Mouse (Mus musculus) thymus, adult 2 months (tissue): Measurements from ENCODE around the gene Gm6217. TPM values are rescaled to one million over a fixed set of nuclear protein-coding genes. Genes with fewer than 3 reads are reported as not detected.
"Not testable (repeated sequence)": the region's sequence is repeated elsewhere in the genome, so short reads cannot be mapped to it uniquely, and the experiment has no call there.

Source experiments
- DNase-seq: peaks from one replicate; pipeline ENCODE4 v3.0.0; 2021
- H3K27ac ChIP-seq: fragments of 200-500 bp; 2 replicates; pipeline ENCODE4 v1.5.1; 2012; ENCODE audit warnings: low read length, control low read depth; ENCODE audit not compliant: control insufficient read depth, insufficient read depth
- H3K27me3 ChIP-seq: fragments of 200-500 bp; 2 replicates; pipeline ENCODE4 v1.6.1; 2012; ENCODE audit warnings: mild to moderate bottlenecking, low read length, moderate library complexity, mixed read lengths; ENCODE audit not compliant: control insufficient read depth, insufficient read depth
- H3K36me3 ChIP-seq: fragments of 200-500 bp; 2 replicates; pipeline ENCODE4 v1.6.1; 2012; ENCODE audit warnings: mild to moderate bottlenecking, low read length, moderate library complexity; ENCODE audit not compliant: control insufficient read depth, insufficient read depth
- H3K4me1 ChIP-seq: fragments of 200-500 bp; replicated peaks from 2 replicates; pipeline ENCODE4 v1.6.1; 2012; ENCODE audit warnings: low read length; ENCODE audit not compliant: control insufficient read depth, insufficient read depth
- H3K4me3 ChIP-seq: fragments of 200-500 bp; 2 replicates; pipeline ENCODE4 v1.5.1; 2012; ENCODE audit warnings: mild to moderate bottlenecking, low read length, control low read depth, moderate library complexity; ENCODE audit not compliant: control insufficient read depth, insufficient read depth
- CTCF ChIP-seq: fragments of 200-500 bp; IDR thresholded peaks from 2 replicates; pipeline ENCODE4 v1.5.1; 2012; ENCODE audit warnings: mild to moderate bottlenecking, control low read depth, low read length, moderate library complexity, borderline replicate concordance; ENCODE audit not compliant: control insufficient read depth, poor library complexity, insufficient read depth; ENCODE audit errors: extremely low read depth
- POLR2A ChIP-seq: fragments of 200-500 bp; IDR thresholded peaks from 2 replicates; pipeline ENCODE4 v1.6.1; 2012; ENCODE audit warnings: mild to moderate bottlenecking, low read length, control low read depth, moderate library complexity; ENCODE audit not compliant: control insufficient read depth, poor library complexity, insufficient read depth; ENCODE audit errors: extremely low read depth
- WGBS: fragments of 180-500 bp; shearing (Covaris S2); methylation state at CpG from one replicate; pipeline ENCODE4 v1.1.7; 2018; 5-methylcytosine and 5-hydroxymethylcytosine counted together
- polyA plus RNA-seq: library from polyadenylated mRNA; depleted of rRNA; stranded (reverse); fragments of >200 nt; gene quantifications from 2 replicates; pipeline ENCODE4 v1.2.3, GENCODE M21; 2012; rRNA removed

Gene Gm6217
- not detected in 2 replicates for polyA plus RNA-seq

DNA sequence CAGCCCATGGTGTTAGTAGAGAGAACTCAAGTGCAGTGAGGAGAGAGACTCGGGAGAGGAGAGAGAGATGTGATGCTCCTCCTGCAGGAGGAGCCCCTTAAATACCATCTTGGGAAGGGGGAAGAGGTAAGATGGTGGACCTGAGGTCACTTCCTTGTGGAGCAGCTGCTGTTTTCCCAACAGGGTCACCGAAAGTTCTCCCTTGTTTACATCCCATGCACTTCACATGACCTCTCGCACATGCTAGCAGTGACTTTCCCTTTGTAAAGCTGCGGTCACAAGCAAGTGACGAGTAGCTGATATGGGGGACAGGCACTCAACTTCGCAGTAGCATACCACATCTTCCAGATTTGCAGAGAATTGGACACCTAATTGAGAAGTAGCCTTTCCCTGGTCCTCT, at the start of gene Gm6217:
Gene Gm6217 (minus strand): TSS at position 74 of the 400 bp plus-strand sequence.
- not testable (repeated sequence) for DNase-seq, H3K36me3 ChIP-seq, H3K27me3 ChIP-seq, H3K27ac ChIP-seq, H3K4me3 ChIP-seq, H3K4me1 ChIP-seq
- WGBS: no CpG with 5 or more reads among the region's 6 CpGs

GRCm38 (mm10) chr1:82977840-82978239, 46.6 kb upstream of the Gm6217 start:
- DNase-seq: no peak
- Histone ChIP-seq H3K4me1 (peaks cover 8% of the 10 kb centered on the region), H3K27ac (no peak overlapping the region), H3K36me3 (no peaks in the 10 kb centered on the region), H3K4me3 (no peak overlapping the region), H3K27me3 (no peaks in the 10 kb centered on the region)
- TF ChIP-seq CTCF: no peak
- TF ChIP-seq POLR2A: no peak

GRCm38 (mm10) chr1:82975750-82976149, 44.6 kb upstream of the Gm6217 start:
- no peaks in the 10 kb centered on the region for H3K36me3 ChIP-seq
- no peak overlapping the region for H3K4me3 ChIP-seq
- no peak for TF ChIP-seq CTCF
- no peak for TF ChIP-seq POLR2A
- peaks cover 8% of the 10 kb centered on the region for H3K4me1 ChIP-seq
- H3K27ac ChIP-seq: no peak overlapping the region
- DNase-seq: no peak
- 53% methylated on average over 5 of the region's 5 CpGs for WGBS
- no peaks in the 10 kb centered on the region for H3K27me3 ChIP-seq

- Histone ChIP-seq H3K4me1 (peaks cover 8% of the 10 kb centered on the region), H3K27me3 (no peaks in the 10 kb centered on the region), H3K27ac (peak overlapping the region; percentile 43; the same call in 1 of the 2 replicates), H3K36me3 (no peaks in the 10 kb centered on the region), H3K4me3 (no peak overlapping the region)
- TF ChIP-seq CTCF (no peak), POLR2A (no peak)
- no peak for DNase-seq
- 74% methylated on average over 9 of the region's 9 CpGs for WGBS
Observed at GRCm38 (mm10) chr1:82974342-82974741, 43.1 kb upstream of the Gm6217 start.

DNA sequence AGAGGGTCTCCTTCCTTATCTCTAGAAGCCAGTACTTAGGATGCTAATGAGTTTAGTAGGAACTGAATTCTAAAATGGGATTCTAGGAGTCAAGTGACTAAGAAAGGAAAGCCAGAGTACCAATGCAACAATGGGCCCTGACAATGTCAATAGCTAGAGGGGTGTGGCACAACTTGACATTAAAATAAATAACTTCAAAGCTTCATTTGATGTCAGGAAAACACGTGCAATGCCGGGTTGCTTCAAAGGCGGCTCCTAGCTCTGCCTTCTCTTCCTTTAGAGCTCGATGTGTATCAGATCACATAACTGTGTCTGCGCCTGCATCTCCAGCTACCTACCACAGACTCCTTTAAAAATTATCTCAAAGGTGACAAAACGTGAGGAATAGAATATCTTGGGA, 42.7 kb upstream of the Gm6217 start:
- TF ChIP-seq POLR2A: no peak
- TF ChIP-seq CTCF: no peak
- no peak for DNase-seq
- no peak overlapping the region for H3K4me3 ChIP-seq
- WGBS: 26% methylated on average over 6 of the region's 6 CpGs
- peaks cover 8% of the 10 kb centered on the region for H3K4me1 ChIP-seq
- no peak overlapping the region for H3K27ac ChIP-seq
- no peaks in the 10 kb centered on the region for H3K36me3 ChIP-seq
- no peaks in the 10 kb centered on the region for H3K27me3 ChIP-seq

- Histone ChIP-seq H3K27ac (no peak overlapping the region), H3K4me3 (no peak overlapping the region), H3K4me1 (peaks cover 8% of the 10 kb centered on the region), H3K27me3 (no peaks in the 10 kb centered on the region), H3K36me3 (no peaks in the 10 kb centered on the region)
- WGBS: 97% methylated on average over 1 of the region's 1 CpGs
- DNase-seq: no peak
- TF ChIP-seq POLR2A: no peak
- TF ChIP-seq CTCF: no peak
Observed at GRCm38 (mm10) chr1:82973244-82973643, 42.0 kb upstream of the Gm6217 start.

DNA sequence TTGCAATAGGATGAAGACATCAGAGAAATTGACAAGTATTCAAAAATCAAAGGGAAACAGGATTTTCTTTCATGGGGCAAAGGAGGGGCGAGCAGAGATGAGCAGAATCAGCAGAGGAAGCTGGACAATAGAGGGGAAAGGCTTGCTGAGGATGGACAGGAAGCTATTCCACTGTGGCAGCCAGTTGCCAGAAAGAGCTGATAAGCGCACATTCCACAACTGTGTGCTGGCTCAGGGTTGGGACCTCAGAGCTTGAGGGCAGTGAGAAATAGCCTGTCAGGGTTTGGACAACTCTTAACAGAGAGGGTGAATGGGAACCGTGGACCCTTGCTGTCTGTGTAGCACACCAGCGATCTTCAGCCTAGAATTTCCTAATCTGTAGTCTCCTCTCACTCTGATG, 40.8 kb upstream of the Gm6217 start:
- Histone ChIP-seq H3K36me3 (no peaks in the 10 kb centered on the region), H3K27ac (no peak overlapping the region), H3K4me1 (peaks cover 8% of the 10 kb centered on the region), H3K27me3 (no peaks in the 10 kb centered on the region), H3K4me3 (no peak overlapping the region)
- WGBS: 60% methylated on average over 4 of the region's 4 CpGs
- DNase-seq: no peak
- no peak for TF ChIP-seq POLR2A
- no peak for TF ChIP-seq CTCF
